Mouse (Mus musculus): Measurements from ENCODE around the gene Cep95. TPM values are rescaled to one million over a fixed set of nuclear protein-coding genes. Genes with fewer than 3 reads are reported as not detected.
"Not testable (repeated sequence)": the region's sequence is repeated elsewhere in the genome, so short reads cannot be mapped to it uniquely, and the experiment has no call there.

The Cep95 gene
- 60.8 and 66.3 TPM in 2 replicates for total RNA-seq (2015; ENCODE audit: low replicate concordance)
- 39.8 and 61.5 TPM in 2 replicates for total RNA-seq (2017; ENCODE audit: low replicate concordance)

DNA sequence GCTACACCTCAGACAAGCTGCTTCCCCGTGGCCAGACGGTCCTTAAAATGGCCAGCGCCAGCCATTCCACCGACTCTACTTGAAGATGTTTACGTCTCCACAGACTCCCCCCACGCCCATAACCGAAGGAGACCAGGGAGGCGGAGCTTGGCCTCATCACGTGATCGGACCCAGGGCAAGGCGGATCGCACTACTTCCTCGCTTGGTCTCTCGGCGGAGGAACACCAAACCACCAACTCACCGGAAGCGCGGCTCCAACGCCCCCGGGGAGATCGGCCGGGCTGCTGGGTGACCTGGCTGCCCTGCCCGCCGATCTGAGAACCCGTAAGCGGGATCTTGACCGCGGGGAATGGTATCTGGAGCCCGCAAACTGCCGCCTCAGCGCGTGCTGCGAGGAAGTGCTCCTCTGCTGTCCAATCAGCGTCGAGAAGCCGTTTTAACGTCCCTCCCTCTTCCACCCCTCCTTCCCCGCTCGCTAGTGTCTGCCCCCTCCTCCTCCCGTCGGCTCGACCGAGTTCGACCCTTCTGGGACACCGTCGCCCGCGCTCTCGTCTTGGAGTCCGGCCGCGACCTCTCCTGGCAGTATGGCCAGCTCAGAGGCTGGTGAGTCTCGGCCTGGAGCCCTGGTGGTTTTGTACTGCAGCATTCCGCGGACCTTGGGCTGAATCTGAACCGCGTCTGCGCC, at the start of gene Cep95, which contains the start of gene Ddx5:
TSS of gene Cep95 (plus strand) at position 478 of the 685 bp plus-strand sequence.
TSS of gene Ddx5 (minus strand) at position 411 of the 685 bp plus-strand sequence.
- peak; percentile 84 for ATAC-seq (replicated peaks; ENCODE audit: low FRiP score, poor library complexity, severe bottlenecking)

DNA sequence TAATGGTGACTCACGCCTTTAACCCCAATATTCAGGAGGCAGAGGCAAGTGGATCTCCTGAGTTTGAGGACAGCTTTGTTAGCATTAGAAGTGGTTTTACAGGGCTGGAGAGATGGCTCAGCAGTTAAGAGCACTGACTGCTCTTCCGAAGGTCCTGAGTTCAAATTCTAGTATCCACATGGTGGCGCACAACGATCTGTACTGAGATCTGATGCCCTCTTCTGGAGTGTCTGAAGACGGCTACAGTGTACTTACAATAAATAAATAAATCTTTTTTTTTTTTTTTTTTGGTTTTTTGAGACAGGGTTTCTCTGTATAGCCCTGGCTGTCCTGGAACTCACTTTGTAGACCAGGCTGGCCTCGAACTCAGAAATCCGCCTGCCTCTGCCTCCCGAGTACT, 48.3 kb upstream of the Cep95 start:
- ATAC-seq (replicated peaks; ENCODE audit: low FRiP score, poor library complexity, severe bottlenecking): not testable (repeated sequence)

DNA sequence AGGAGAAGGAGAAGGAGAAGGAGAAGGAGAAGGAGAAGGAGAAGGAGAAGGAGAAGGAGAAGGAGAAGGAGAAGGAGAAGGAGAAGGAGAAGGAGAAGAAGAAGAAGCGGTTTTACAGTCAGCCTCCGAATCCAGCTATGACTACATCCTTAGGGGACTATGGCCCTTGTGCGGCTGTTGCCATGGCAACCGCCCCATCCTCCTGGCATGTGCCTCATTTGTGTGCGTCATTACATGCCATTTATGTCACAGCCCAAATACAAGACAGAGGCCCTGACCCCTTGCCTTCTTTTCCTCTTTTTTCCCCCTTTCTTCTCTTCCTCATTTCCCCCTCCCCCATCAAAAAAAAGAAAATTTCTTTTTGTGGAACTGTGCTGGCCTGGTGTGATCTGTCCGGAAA, 47.8 kb upstream of the Cep95 start:
- no peak for ATAC-seq (replicated peaks; ENCODE audit: low FRiP score, poor library complexity, severe bottlenecking)

DNA sequence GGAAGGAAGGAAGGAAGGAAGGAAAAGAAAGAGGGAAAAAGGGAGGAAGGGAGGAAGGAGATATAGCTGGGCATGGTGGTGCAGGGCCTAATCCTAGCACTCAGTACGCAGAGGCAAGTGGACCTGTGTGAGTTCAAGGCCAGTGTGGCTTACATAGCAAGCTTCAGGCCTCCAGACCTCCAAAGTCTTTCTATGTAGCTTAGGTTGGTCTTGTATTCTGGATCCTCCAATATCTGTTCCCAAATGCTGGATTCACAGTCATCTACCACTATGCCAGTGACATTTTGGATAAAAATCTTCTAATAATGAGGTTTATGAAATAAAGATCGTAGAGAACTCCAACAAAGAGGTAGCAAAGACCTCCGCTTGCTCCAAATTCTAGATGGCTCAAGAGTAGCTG, 47.2 kb upstream of the Cep95 start:
- ATAC-seq (replicated peaks; ENCODE audit: low FRiP score, poor library complexity, severe bottlenecking): no peak

DNA sequence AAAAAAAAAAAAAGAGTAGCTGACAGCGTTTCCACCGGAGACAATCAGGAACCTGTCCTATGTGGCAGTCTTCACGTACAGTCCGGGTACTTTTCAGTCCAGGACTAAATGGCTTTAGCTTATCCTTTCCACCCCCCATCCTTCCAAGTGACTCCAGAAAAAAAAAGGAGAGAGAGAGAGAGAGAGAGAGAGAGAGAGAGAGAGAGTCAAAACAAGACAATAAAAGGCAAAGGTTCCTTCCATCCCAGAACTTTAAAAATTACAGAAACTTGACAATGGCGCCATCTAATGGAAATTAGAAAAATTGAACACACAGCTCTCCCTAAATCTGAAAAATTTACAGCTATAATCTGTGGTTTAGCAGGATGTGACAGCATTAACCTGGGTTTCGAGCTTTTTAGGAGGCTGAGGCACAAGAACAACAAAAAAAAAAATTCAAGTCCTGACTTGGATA, 46.6 kb upstream of the Cep95 start:
- ATAC-seq (replicated peaks; ENCODE audit: low FRiP score, poor library complexity, severe bottlenecking): no peak

DNA sequence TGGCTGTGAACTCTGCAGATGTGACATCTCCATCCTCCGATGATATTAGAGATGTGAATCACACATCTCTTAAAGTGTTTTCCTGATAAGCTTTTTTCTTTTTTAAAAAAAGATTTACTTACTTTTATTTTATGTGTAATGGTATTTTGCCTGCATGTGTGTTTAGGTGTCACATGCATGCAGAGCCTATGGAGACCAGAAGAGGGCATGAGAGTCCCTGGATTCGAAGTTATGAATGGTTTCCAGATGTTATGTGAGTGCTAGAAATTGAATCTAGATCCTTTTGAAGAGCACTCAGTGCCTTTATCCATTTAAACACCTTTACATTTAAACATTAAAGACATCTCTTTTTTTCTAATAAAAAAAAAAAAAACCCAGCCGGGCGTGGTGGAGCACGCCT, 44.1 kb upstream of the Cep95 start:
- ATAC-seq (replicated peaks; ENCODE audit: low FRiP score, poor library complexity, severe bottlenecking): no peak

DNA sequence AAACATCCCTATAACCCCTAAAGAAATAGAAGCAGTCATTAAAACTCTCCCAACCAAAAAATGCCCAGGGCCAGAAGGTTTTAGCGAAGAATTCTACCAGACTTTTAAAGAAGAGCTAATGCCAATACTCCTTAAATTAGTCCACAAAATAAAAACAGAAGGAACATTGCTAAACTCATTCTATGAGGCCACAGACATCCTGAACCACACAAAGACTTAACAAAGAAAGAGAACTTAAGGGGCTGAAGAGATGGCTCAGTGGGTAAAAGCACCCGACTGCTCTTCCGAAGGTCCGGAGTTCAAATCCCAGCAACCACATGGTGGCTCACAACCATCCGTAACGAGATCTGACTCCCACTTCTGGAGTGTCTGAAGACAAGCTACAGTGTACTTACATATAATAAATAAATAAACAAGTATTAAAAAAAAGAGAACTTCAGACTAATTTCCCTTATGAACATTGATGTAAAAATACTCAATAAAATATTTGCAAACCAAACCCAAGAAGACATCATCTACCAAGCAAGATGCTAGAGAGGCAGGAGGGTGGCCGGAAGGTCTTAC, 39.4 kb upstream of the Cep95 start:
- ATAC-seq (replicated peaks; ENCODE audit: low FRiP score, poor library complexity, severe bottlenecking): not testable (repeated sequence)

DNA sequence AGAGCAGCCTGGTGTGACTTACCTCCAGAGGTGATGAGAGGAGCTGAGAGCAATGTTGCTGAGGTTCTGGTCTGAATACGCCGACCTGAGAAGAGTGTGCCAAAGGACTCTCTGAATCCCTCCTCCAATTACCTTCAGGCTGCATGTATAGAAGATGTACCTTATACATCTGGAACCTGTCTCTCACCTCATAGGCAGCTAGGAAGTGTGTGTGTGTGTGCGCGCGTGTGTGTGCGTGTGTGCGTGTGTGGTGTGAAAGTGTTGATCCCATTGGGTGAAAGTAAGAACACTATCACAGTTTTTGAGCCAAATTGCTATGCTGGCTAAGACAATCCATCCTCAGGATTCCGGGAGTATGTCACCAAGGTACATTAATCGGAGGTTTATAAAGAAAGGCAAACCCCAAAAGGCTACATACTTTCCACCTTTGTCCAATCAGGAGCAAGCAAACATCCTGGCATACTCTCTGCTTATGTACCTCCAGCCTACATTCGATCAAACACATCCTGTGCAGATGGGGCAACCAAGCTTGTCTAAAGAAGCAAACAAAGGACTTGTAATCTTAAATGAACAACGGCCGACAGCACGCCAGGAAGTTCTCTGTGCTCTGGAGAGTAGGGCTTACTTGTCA, 38.8 kb upstream of the Cep95 start, which contains the start of gene Pecam1:
TSS of gene Pecam1 (minus strand) at position 508 of the 631 bp plus-strand sequence.
- no peak for ATAC-seq (replicated peaks; ENCODE audit: low FRiP score, poor library complexity, severe bottlenecking)

DNA sequence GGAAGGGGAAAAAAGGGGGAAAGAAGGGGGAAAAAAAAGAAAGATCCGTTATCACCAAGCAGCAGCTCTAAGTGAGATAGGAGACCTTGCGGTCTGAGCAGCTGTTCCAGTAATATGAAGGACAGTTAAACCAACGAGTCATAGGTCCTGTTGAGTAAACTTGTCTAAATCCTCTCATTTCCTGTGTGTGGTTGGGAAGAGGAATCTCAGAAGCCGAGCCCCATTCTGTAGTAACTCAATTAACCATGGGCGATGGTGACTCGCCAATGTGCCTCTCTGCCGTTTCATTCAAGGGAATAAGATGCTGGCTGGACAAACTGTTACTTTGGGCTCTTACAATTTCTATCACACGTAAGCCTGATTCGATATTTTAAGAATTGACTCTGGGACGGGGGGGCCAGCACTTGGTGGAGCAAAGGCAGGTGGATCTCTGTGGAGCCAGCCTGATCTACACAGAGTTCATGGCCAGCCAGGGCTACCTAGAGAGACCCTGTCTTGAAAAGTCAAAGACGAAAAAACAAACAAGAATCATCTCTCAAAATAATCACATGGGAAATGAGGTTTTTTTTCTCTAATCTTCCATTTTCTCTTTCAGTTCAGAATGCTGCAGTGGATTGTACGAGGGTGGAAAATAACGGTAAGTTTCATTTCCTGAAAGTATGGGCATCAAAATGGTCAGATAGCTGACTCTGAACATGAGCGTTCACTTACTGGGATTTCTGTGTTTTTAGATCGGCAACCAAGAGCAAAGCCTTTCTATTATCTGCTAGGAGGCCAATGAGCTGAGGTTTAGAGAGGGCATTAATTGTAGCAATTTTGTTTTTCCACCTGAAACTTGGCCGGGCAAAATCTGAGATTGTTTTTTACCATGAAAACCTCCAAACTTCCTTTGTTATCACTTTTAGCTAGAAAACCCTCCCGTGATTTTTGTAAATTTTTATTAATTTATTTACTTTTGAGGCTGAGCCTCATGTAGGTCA, 37.7 kb upstream of the Cep95 start, which contains the start of gene Milr1:
TSS of gene Milr1 (plus strand) at position 188 of the 980 bp plus-strand sequence.
- ATAC-seq (replicated peaks; ENCODE audit: low FRiP score, poor library complexity, severe bottlenecking): no peak

DNA sequence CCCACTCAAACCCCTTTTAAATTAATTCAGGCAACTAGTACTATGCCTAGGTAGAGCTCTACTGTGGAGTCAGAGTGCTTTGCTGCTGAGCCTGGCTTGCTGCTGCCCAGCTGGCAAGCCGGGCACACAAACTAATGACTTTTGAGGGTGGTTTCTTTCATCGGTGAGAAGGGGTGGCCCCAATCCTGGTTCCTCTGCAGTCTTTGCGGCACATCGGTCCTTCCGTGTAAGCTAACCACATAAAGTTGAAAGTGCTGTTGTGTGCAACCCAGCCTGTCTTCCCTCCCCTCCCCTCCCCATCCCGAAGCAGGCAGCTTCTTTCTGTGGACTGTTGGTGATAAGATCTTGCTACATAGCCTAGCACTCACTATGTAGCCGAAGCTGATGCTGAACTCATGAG, 36.9 kb upstream of the Cep95 start:
- no peak for ATAC-seq (replicated peaks; ENCODE audit: low FRiP score, poor library complexity, severe bottlenecking)

DNA sequence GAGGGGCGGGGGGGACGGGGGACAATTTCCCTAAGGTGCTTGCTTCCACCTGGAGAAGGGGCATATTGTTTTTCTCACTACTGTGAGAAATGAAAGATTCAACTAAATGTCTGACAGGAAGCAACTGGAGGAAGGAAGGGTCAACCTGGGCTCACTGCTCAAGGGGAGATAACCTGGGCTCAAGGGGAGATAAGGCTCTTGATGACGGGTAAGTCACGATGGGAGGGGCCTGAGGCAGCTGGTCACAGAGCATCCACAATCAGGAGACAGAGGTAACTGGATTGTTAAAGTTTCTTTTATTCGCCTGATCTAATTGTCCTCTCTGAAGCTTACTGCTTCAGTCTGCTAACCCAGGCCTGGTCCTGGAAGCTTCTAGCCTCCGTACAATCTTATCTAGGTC, 35.7 kb upstream of the Cep95 start:
- no peak for ATAC-seq (replicated peaks; ENCODE audit: low FRiP score, poor library complexity, severe bottlenecking)

DNA sequence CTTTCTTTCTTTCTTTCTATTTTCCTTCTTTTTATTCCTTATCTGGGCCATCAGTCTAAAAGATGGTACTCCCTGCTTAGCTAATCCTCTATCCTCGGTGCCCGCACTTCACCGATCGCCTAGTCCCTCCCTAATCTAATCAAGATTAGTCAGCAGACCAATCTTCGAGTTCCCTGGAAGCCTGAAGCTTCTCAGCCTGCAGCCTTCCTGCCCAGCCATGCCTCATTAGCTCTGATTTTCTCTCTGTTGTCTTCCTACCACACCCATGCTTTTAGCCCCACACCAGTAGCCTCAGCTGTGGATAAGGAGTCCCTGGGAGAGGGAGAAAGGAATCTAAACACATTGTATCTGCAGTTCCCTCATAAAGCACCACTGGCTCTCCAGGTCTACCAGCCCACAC, 33.5 kb upstream of the Cep95 start:
- ATAC-seq (replicated peaks; ENCODE audit: low FRiP score, poor library complexity, severe bottlenecking): no peak

DNA sequence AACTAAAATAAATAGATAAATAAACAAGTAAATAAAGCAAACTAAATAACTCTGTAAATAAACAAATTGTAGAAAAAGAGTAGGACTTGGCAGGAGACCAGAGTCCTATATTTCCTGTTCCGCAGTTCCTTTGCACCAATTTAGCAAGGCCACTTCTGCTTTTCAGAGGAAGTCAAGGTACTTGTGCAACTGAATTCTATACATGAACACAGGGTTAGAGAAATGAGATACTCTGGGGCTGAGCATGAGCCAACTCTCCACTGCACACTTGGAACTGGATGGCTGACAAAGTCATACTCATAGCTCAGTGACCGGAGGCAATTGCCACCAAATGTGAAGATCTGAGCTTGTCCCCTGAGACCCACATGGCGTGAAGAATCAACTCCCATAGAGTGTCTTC, 30.0 kb upstream of the Cep95 start:
- no peak for ATAC-seq (replicated peaks; ENCODE audit: low FRiP score, poor library complexity, severe bottlenecking)

DNA sequence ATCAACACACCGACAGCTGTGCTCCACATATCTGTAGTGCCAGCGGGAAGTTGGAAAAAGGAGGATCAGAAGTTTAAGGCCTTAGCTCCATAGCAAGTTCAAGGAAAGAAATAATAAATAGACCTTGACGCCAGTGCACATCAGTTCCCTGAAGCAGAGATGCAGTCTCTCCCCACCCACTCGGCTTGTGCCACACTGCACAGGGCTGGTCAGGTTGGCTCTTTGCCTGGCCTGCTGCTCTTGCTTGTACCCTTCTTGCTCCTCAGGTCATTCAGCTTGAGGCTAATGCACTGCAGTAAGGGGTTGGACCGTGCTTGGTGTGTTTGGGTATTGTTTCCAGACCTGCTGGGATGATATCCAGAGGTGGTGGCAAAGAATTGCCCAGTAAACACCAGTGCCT, 28.5 kb upstream of the Cep95 start:
- no peak for ATAC-seq (replicated peaks; ENCODE audit: low FRiP score, poor library complexity, severe bottlenecking)

DNA sequence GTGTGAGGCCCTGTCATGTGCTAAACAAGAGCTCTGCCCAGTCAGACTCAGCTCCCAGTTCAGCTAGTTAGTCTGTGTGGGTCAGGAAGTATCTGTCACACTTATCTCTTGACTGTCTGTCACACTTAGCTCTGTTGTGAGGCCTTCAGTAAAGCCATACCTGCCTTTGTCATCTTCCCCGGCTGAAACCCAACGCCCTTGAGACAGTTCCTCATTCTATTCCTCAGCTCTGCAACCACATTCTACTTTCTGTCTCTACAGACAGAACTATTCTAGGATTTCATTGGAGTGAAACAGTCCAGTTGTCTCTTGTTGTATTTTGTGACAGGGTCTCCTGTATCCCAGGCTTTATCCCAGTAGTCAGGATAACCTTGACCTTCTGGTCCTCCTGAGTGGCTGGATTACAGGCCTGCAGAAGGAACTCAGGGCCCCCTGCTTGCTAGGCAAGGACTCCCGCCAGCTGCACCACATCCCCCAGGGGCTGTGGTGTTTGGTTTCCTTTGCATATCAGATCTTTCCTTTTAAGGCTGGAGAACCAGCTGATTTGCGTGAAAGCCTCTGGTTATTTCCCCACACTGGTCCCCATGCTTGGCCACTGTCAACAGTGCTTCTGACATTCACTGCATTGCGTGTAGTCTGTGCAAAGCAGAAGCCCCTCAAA, 26.8 kb upstream of the Cep95 start:
- ATAC-seq (replicated peaks; ENCODE audit: low FRiP score, poor library complexity, severe bottlenecking): no peak

DNA sequence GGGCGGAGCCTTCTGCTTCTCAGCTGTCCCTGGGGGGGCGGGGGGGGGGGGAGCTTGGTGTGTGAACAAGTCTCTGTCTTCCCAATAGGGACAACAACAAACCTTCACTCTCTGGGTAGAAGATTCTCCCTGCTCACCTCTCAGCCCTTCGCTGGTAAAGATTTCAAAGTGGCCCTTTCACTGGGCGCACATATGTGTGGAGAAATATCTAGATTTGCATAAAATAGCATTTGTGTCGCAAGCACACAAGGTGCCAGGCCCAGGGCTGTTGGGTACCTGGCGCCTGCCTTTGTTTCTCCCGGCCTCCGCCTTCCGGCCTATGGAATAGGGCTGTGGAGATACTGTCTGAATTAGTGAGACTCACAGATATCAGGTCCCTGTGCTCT, 26.3 kb upstream of the Cep95 start:
- ATAC-seq (replicated peaks; ENCODE audit: low FRiP score, poor library complexity, severe bottlenecking): no peak

DNA sequence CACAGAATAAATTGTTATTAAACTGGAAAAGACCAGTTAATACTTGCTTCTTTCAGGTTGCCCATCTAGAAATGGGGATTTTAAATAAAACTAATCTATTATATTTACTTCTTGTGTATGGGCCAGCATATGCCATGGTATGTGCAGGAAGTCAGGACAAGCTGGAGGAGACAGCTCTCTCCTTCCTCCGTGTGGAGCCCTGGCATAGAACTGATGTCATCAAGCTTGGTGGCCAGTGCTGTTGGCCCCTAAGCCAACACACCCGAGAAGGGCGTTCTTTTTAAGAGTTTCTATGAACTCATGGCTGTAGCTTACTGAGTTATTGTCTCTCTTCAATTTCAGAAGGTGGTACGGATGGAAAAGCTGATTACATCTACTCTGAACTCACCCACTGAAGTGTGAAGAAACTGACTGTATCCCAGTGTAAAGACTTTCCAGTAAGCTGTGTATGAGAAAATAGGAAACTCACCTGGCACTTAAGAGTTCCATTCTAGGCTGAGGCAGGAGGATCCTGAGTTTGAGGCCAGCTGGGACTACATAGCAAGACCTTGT, 22.4 kb upstream of the Cep95 start:
- no peak for ATAC-seq (replicated peaks; ENCODE audit: low FRiP score, poor library complexity, severe bottlenecking)

DNA sequence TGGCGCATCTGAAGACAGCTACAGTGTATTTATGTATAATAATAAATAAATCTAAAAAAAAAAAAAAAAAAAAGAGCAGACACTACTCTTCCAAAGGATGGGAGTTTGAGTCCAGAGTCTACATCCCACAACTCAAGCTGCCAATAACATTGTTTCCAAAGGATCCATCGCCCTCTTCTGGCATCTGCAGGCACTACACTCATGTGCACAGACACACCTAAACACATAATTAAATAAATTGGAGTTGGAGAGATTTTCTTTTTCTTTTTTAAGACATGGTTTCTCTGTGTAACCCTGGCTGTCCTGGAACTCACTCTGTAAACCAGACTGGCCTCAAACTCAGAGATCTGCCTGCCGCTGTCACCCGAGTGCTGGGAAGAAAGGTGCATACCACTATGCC, 21.5 kb upstream of the Cep95 start:
- ATAC-seq (replicated peaks; ENCODE audit: low FRiP score, poor library complexity, severe bottlenecking): no peak
